Mouse (Mus musculus) left cerebral cortex, adult 2 months (tissue): ENCODE results near the gene Mettl5. TPM values are rescaled to one million over a fixed set of nuclear protein-coding genes. Genes with fewer than 3 reads are reported as not detected.

Experiments
- DNase-seq, 2 experiments: peaks; one replicate each; pipeline ENCODE4 v3.0.0; 2021 to 2022; ENCODE audit warnings: low spot score in 2 of 2, mixed read lengths in 1 of 2; ENCODE audit errors: extremely low spot score in 1 of 2
- H3K27ac ChIP-seq: fragments of 200-600 bp; 2 replicates; pipeline ENCODE4 v1.8.1; 2022
- H3K4me3 ChIP-seq: fragments of 200-600 bp; 2 replicates; pipeline ENCODE4 v1.8.1; 2022
- CTCF ChIP-seq: fragments of 200-600 bp; IDR thresholded peaks from 2 replicates; pipeline ENCODE4 v1.8.1; 2022; ENCODE audit warnings: antibody characterized with exemption, mild to moderate bottlenecking, moderate library complexity
- intact Hi-C: fragments of 180-260 bp; cut with DNase I; formaldehyde crosslinking; loops from one replicate; pipeline ENCODE4 v1.15.1; 2025
- total RNA-seq, 2 experiments: library from RNA; stranded (reverse); gene quantifications; 2 replicates each; pipeline ENCODE4 v1.2.3; 2021

The Mettl5 gene
- total RNA-seq, 2 experiments from 2014 or later = 13.5 to 15.2 TPM

- no peak for DNase-seq
- no peak overlapping the region for H3K27ac ChIP-seq
- H3K4me3 ChIP-seq = no peak overlapping the region
- TF ChIP-seq CTCF = no peak
- intact Hi-C loops = no loop called here
Measured at GRCm38 (mm10) chr2:69849215-69849614, 36.2 kb downstream of the Mettl5 start.

DNA sequence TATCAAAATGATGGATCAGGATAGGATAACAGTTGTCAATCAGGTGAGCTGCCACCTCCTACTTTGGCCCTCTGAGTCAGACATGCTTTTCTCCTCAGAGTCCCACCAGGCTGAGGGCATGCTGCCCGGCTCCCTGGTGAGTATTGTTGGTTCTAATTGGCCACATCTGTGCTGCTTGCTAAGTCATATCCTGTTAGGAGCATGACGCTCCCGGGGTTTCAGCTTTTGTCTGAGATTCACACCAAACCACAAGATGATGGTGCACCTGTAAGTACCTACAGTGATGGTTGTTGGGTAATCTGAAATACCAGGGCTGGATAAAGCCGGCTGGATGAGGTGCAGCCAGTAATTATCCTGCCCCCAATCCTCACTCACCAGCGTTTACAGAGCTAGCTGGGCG lies 45.2 kb downstream of the Mettl5 start:
- TF ChIP-seq CTCF = no peak
- Histone ChIP-seq H3K27ac (no peak overlapping the region), H3K4me3 (no peak overlapping the region)
- no peak for DNase-seq
- intact Hi-C loops = no loop called here

GRCm38 (mm10) chr2:69838707-69839106 lies 46.7 kb downstream of the Mettl5 start:
- DNase-seq = no peak
- no peak overlapping the region for H3K27ac ChIP-seq
- H3K4me3 ChIP-seq = no peak overlapping the region
- no peak for TF ChIP-seq CTCF
- intact Hi-C loops = no loop called here

DNA sequence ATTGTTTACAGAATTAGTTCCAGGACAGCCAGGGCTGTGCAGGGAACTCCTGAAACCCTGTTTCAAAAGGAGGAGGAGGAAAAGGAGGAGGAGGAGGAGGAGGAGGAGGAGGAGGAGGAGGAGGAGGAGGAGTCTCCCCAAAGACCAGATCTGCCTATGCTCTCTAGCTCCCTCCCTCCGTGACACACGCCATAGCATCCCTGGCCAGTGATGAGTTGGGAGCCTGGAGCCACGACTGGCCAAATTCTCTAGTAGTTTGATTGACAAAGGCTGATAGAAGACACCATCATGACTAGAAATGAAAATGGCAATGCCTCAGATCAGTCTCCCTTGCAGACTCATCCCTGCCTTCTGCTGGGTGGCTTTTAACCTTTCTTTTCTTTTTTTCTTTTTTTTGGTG lies 47.4 kb downstream of the Mettl5 start:
- TF ChIP-seq CTCF = no peak
- intact Hi-C loops = no loop called here
- Histone ChIP-seq H3K4me3 (no peak overlapping the region), H3K27ac (no peak overlapping the region)
- DNase-seq = no peak

DNA sequence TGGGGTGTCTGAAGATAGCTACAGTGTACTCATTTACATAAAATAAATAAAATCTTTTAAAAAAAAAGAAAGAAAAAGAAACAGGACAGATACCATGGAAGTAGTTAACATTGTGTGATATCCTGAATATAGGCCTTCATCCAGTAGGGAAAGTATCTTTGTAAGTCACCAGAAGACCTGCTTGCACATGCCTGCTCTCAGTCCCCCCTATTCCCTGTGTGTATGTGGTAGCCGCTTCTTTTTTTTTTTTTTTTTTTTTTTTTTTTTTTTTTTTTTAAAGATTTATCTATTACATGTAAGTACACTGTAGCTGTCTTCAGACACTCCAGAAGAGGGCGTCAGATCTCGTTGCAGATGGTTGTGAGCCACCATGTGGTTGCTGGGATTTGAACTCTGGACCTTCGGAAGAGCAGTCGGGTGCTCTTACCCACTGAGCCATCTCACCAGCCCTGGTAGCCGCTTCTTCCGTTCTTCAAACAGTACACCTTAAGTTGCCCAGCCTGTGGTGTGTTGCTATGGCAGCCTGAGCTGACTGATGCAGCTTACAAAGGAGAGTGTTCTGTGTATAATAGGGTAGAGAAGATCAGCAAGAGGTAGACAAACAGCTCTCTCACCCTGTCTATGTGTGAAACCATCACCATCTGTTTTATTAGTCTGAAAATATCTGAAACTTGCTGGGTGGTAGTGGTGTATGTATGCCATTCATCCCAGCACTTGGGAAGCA lies 48.0 kb downstream of the Mettl5 start:
- intact Hi-C loops = no loop called here
- H3K4me3 ChIP-seq = no peak overlapping the region
- DNase-seq = no peak
- no peak for TF ChIP-seq CTCF
- H3K27ac ChIP-seq = no peak overlapping the region

- DNase-seq = no peak
- no peak for TF ChIP-seq CTCF
- Histone ChIP-seq H3K4me3 (no peak overlapping the region), H3K27ac (0 out of 2 replicates have a peak overlapping the region, but pooled peaks have one; percentile 29)
- intact Hi-C loops = no loop called here
Measured at GRCm38 (mm10) chr2:69830116-69830515, 55.3 kb downstream of the Mettl5 start.

DNA sequence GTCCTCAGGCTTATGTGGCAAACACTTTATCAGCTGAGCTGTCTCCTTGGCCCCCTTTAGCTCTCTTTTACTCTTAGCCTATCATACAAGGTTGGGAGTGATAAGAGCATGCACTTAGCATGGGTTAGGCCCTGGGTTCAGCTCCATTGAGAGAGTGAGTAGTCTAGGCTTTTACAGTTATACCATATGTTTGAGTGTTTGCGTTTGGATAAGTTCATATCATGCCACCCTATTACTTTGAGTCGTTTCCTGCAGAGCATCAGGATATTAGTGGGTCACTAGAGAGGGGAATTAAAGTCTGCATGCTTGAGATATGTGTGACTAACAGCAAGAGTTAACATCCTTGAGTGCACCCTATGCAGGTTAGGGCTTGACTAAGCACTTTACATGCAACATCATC lies 55.7 kb downstream of the Mettl5 start:
- Histone ChIP-seq H3K27ac (peak overlapping the region; percentile 29; the same call in 1 of the 2 replicates), H3K4me3 (no peak overlapping the region)
- DNase-seq = no peak
- intact Hi-C loops = no loop called here
- no peak for TF ChIP-seq CTCF

- DNase-seq = no peak
- no peak for TF ChIP-seq CTCF
- H3K4me3 ChIP-seq = no peak overlapping the region
- intact Hi-C loops = no loop called here
- H3K27ac ChIP-seq = no peak overlapping the region
Measured at GRCm38 (mm10) chr2:69828031-69828430, 57.4 kb downstream of the Mettl5 start.

- intact Hi-C loops = no loop called here
- no peak for TF ChIP-seq CTCF
- Histone ChIP-seq H3K27ac (no peak overlapping the region), H3K4me3 (no peak overlapping the region)
- DNase-seq = no peak
Measured at GRCm38 (mm10) chr2:69826380-69826779, 59.0 kb downstream of the Mettl5 start.

- intact Hi-C loops = loop anchor here (2.0 kb wide), 1 partner anchor 35 kb away; the partner anchor contains the start of gene Ssb
- TF ChIP-seq CTCF = no peak
- no peak overlapping the region for H3K4me3 ChIP-seq
- H3K27ac ChIP-seq = no peak overlapping the region
- DNase-seq = no peak
Measured at GRCm38 (mm10) chr2:69825898-69826297, 59.5 kb downstream of the Mettl5 start.

- intact Hi-C loops = loop anchor here (2.0 kb wide), 1 partner anchor 34 kb away; the partner anchor contains the start of genes Ccdc173 and Phospho2
- peak overlapping the region; percentile 67 for H3K4me3 ChIP-seq
- DNase-seq = peak in 1 of 2 experiments; percentile 43
- TF ChIP-seq CTCF = no peak
- peak overlapping the region; percentile 88 for H3K27ac ChIP-seq
Measured at GRCm38 (mm10) chr2:69823129-69823677, 62.2 kb downstream of the Mettl5 start.

- peak overlapping the region; percentile 88 for H3K27ac ChIP-seq
- intact Hi-C loops = loop anchor here (2.0 kb wide), 1 partner anchor 34 kb away; the partner anchor contains the start of genes Ccdc173 and Phospho2
- no peak; the same call in 1 of the 2 replicates for TF ChIP-seq CTCF
- DNase-seq = peak; percentile 43 to 49
- H3K4me3 ChIP-seq = peak overlapping the region; percentile 67
Measured at GRCm38 (mm10) chr2:69822361-69823128, 62.9 kb downstream of the Mettl5 start.
